Mouse (Mus musculus): ENCODE measurements at regions not wholly inside any gene's neighbourhood (a gene's known extent, or its start where the extent isn't known, plus 50 kb on each side); places are given as distances from the start of the nearest gene placed in this dataset.
"Not testable (repeated sequence)": the region's sequence is repeated elsewhere in the genome, so short reads cannot be mapped to it uniquely, and the experiment has no call there.

GRCm38 (mm10) chr3:39779690-39780218 is 751.3 kb upstream of the Intu start:
- no peak for DNase-seq (ENCODE audit: low spot score)

- DNase-seq (ENCODE audit: low spot score) = no peak
Measured at GRCm38 (mm10) chr3:39780270-39780669, 750.8 kb upstream of the Intu start.

- DNase-seq (ENCODE audit: low spot score) = no peak
Measured at GRCm38 (mm10) chr3:39784901-39785300, 746.2 kb upstream of the Intu start.

- DNase-seq (ENCODE audit: low spot score) = no peak
Measured at GRCm38 (mm10) chr3:39809586-39809985, 721.5 kb upstream of the Intu start.

GRCm38 (mm10) chr3:39814814-39815213 is 716.3 kb upstream of the Intu start:
- DNase-seq (ENCODE audit: low spot score) = peak; percentile 32

GRCm38 (mm10) chr3:39830488-39831056 is 700.5 kb upstream of the Intu start:
- DNase-seq (ENCODE audit: low spot score) = no peak

GRCm38 (mm10) chr3:39838377-39839145 is 692.5 kb upstream of the Intu start:
- no peak for DNase-seq (ENCODE audit: low spot score)

GRCm38 (mm10) chr3:39840946-39841345 is 690.1 kb upstream of the Intu start:
- DNase-seq (ENCODE audit: low spot score) = no peak

- no peak for DNase-seq (ENCODE audit: low spot score)
Measured at GRCm38 (mm10) chr3:39845123-39845522, 686.0 kb upstream of the Intu start.

GRCm38 (mm10) chr3:39848829-39849228 is 682.3 kb upstream of the Intu start:
- DNase-seq (ENCODE audit: low spot score) = no peak

GRCm38 (mm10) chr3:39857214-39857839 is 673.8 kb upstream of the Intu start:
- DNase-seq (ENCODE audit: low spot score) = no peak

- not testable (repeated sequence) for DNase-seq (ENCODE audit: low spot score)
Measured at GRCm38 (mm10) chr3:39876046-39876445, 655.0 kb upstream of the Intu start.

- no peak for DNase-seq (ENCODE audit: low spot score)
Measured at GRCm38 (mm10) chr3:39884370-39884769, 646.7 kb upstream of the Intu start.

GRCm38 (mm10) chr3:39888376-39888775 is 642.7 kb upstream of the Intu start:
- no peak for DNase-seq (ENCODE audit: low spot score)

GRCm38 (mm10) chr3:39889222-39889621 is 641.9 kb upstream of the Intu start:
- DNase-seq (ENCODE audit: low spot score) = no peak

- DNase-seq (ENCODE audit: low spot score) = no peak
Measured at GRCm38 (mm10) chr3:39898961-39899360, 632.1 kb upstream of the Intu start.

- no peak for DNase-seq (ENCODE audit: low spot score)
Measured at GRCm38 (mm10) chr3:39900207-39900606, 630.9 kb upstream of the Intu start.

- no peak for DNase-seq (ENCODE audit: low spot score)
Measured at GRCm38 (mm10) chr3:39904377-39904776, 626.7 kb upstream of the Intu start.

- DNase-seq (ENCODE audit: low spot score) = peak; percentile 16
Measured at GRCm38 (mm10) chr3:39908676-39909362, 622.3 kb upstream of the Intu start.

GRCm38 (mm10) chr3:39909642-39910041 is 621.4 kb upstream of the Intu start:
- DNase-seq (ENCODE audit: low spot score) = no peak

GRCm38 (mm10) chr3:39918601-39919000 is 612.5 kb upstream of the Intu start:
- DNase-seq (ENCODE audit: low spot score) = no peak

GRCm38 (mm10) chr3:39925436-39925835 is 605.6 kb upstream of the Intu start:
- DNase-seq (ENCODE audit: low spot score) = no peak
